Mouse (Mus musculus) layer of hippocampus, adult 18-20 months (tissue): Measurements from ENCODE around the gene Ppt1. TPM values are rescaled to one million over a fixed set of nuclear protein-coding genes. Genes with fewer than 3 reads are reported as not detected.
"Not testable (repeated sequence)": the region's sequence is repeated elsewhere in the genome, so short reads cannot be mapped to it uniquely, and the experiment has no call there.

Experiments used
- DNase-seq, 2 experiments: peaks; one replicate each; pipeline ENCODE4 v3.0.0; 2022; ENCODE audit warnings: low spot score in 2 of 2
- long read RNA-seq: library from polyadenylated mRNA; stranded (forward); transcript quantifications from one replicate; pipeline ENCODE4 v2.0.0, GENCODE M21; 2021
- total RNA-seq, 2 experiments: library from RNA; stranded (reverse); gene quantifications; 2 replicates each; pipeline ENCODE4 v1.2.3; 2021

Gene Ppt1
- 10 to 100 TPM; 84.3 to 92.4 TPM for total RNA-seq
- long read RNA-seq, transcript Ppt1-201 (9 exons, 2,381 nt), result major isoform, 117 of 149 reads
- long read RNA-seq, partial matches to known transcripts, result 10 of 149 reads
- long read RNA-seq, other reads (novel, unspliced or antisense), result 18 of 149 reads

GRCm38 (mm10) chr4:122835530-122836402, at the start of gene Ppt1:
Gene Ppt1, plus strand, starts transcription at chr4:122836242.
- peak; percentile 89 to 97 for DNase-seq

- DNase-seq, result no peak
Measured at GRCm38 (mm10) chr4:122789335-122790089, 46.5 kb upstream of the Ppt1 start.

- DNase-seq, result peak; percentile 53 to 81
Measured at GRCm38 (mm10) chr4:122808108-122808507, 27.9 kb upstream of the Ppt1 start.

GRCm38 (mm10) chr4:122811180-122811579, 24.9 kb upstream of the Ppt1 start:
- no peak for DNase-seq

GRCm38 (mm10) chr4:122811824-122812223, 24.2 kb upstream of the Ppt1 start:
- DNase-seq, result no peak

- no peak for DNase-seq
Measured at GRCm38 (mm10) chr4:122816202-122816601, 19.8 kb upstream of the Ppt1 start.

- not testable (repeated sequence) for DNase-seq
Measured at GRCm38 (mm10) chr4:122820941-122821340, 15.1 kb upstream of the Ppt1 start.

GRCm38 (mm10) chr4:122827651-122828050, 8.4 kb upstream of the Ppt1 start:
- no peak for DNase-seq

DNA sequence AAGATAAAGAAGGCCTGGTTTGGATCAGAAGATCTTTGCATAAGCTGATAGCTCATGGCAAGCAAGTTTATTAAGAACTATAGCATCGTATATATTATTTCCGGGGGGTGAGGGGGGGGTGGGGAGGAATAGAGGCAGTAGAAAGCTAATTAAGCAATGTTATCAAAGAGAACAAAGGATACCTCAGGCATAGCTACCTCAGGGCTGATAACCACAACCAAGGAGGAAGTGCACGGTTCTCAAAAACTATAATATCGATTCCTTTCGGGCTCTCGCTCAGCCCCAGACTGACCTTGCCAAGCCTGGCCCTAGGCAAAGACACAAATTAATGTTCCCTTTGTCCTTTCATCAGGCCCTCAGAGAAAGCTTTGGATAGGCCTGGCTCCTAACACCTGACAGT, 6.7 kb upstream of the Ppt1 start:
- no peak for DNase-seq

DNA sequence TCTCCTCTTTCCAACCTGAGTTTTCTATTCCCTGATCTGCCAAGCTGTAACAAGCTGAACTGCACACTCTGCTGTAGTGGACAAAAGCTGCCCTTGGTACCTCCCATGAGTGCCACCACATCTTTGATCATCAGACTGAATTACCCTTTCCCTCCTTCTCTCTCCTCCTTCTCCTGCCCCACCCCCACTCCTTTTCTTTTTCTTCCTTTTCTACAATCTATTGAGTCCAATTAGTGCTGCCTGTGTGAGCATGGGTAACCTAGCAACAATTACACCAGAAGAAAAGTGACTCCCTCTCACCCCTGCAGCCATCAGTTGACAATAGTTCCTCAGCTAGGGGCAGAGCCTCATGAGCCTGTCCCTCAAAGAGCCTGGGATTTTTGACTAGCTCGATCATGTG, 4.2 kb upstream of the Ppt1 start:
- DNase-seq, result no peak

DNA sequence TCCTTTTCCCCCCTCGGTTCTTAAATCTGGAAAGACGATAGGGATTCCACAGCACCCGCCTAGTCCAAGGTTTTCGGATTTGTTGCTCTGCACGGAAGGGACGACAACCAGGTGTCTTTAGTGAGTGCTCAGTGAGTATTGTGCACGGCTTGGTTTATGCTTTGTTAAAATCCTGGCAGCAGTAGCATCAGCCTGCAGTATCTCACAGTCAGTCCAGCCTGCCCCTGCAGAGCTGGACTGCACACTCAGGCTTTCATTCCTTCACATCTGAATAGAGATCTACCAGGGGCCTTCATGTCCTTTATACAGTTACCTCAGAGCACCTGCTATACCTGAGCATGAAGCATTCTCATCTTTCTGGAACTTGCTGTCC, 347 bp downstream of the Ppt1 start:
- DNase-seq, result no peak

- no peak for DNase-seq
Measured at GRCm38 (mm10) chr4:122837180-122837730, 1.2 kb downstream of the Ppt1 start.

- DNase-seq, result no peak
Measured at GRCm38 (mm10) chr4:122837994-122838393, 2.0 kb downstream of the Ppt1 start.

DNA sequence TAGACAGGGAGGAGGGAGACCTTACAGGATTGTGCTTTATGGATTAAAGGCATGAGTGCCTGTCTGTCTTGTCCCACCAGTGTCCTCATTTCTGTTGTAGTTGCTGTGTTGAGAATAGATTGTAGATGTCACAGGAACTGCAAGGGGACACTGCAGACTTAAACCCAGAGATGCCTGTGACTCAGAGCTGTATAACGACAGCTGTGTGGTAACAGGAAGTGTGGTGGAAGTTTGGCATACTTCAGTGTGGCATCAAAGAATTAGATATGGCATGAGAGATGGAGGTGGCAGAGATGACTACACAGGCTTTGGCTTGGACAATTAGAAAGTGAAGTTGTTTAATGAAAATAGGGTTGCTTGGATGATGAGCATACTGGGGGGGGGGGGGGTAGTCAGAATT, 2.4 kb downstream of the Ppt1 start:
- DNase-seq, result no peak

- DNase-seq, result peak in 1 of 2 experiments; percentile 5
Measured at GRCm38 (mm10) chr4:122848150-122848621, 12.1 kb downstream of the Ppt1 start.

GRCm38 (mm10) chr4:122851535-122851934, 15.5 kb downstream of the Ppt1 start:
- DNase-seq, result no peak

GRCm38 (mm10) chr4:122853691-122854090, 17.6 kb downstream of the Ppt1 start:
- DNase-seq, result no peak

- DNase-seq, result no peak
Measured at GRCm38 (mm10) chr4:122854770-122855169, 18.7 kb downstream of the Ppt1 start.

DNA sequence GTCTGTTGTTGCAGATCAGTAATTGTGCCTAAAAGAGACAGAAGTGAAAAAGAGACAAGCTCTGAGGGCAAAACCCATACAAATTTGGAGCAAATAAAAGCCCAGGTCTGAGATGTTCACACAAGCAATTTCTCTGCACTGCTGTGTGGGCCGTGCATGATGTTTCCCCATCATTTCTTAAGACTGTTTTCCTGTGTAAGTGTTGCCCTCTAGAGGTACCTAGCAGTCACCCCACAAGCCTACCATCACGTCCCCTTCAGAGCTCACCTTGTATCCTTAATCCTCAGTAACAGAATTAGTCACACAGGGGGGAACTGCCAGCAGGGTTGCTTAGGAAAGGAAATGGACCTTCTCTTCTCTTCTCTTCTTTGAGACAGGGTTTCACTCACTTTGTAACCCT, 21.9 kb downstream of the Ppt1 start:
- DNase-seq, result no peak

DNA sequence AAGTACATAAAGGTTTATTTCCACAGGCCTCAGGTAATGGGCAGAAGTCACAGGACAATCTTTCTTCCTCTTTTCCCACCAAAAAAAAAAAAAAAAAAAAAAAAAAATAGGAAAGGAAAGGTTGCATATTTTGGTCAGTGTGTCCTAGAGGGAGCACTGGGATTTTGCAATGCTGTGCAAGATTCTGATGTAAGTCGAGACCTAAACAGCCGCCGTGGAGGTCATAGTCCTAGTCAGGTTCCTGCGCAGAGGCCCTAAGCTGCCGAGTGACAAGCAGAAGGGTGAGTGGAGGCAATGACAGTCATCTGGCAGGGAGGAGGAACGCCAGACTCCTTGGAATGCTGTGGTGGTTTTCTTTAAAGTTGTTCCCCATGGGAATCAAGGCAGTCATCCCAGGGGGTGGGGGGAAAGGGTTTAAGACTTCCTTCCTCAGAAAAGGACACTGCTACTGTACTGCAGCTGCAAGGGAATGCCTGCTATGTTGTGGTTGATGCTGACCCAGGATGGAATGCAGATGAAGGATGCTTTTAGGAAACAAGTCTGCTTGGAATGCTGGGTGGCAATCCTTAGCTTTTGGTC, 23.1 kb downstream of the Ppt1 start:
- DNase-seq, result no peak

DNA sequence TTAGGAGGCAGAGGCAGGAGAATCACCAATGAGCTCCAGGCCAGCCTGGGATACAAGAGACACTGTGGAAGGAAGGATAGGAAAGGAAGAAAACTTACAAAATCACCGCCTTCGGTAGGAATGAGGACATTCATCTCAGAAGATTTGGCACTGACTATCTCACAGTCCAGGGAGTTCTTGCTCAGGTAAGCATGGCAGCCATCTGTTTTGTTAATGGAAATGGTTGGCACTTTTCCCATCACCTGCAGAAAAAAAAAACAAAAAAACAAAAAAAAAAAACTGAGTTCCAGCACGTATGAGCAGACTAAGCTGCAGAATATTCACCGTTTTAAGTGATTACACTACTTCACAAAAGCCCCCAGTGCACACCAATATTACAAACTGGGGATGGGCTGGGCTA, 25.8 kb downstream of the Ppt1 start:
- DNase-seq, result no peak
